Mouse (Mus musculus) intestine, embryonic 14.5 days (tissue): Measurements from ENCODE around the gene Rpl18a. TPM values are rescaled to one million over a fixed set of nuclear protein-coding genes. Genes with fewer than 3 reads are reported as not detected.

Source experiments
- ATAC-seq: fragments of 200-750 bp; cut with Nextera tagmentation; replicated peaks from 2 replicates; pipeline ENCODE4 v1.8.0; 2017; ENCODE audit warnings: low read depth, moderate number of reproducible peaks, moderate TSS enrichment, moderate library complexity; ENCODE audit not compliant: low FRiP score, low TSS enrichment
- DNase-seq: peaks from one replicate; pipeline ENCODE4 v3.0.0-alpha.2; 2018; ENCODE audit warnings: low spot score
- H3K27ac ChIP-seq: fragments of 300-500 bp; sonication (generic); 2 replicates; pipeline ENCODE4 v1.5.1; 2014; ENCODE audit warnings: low read depth, mild to moderate bottlenecking, control low read depth
- H3K27me3 ChIP-seq: fragments of 300-500 bp; sonication (generic); replicated peaks from 2 replicates; pipeline ENCODE4 v1.6.1; 2014; ENCODE audit warnings: low read length, control low read depth; ENCODE audit not compliant: control insufficient read depth, insufficient read depth
- H3K36me3 ChIP-seq: fragments of 300-500 bp; sonication (generic); 2 replicates; pipeline ENCODE4 v1.6.1; 2014; ENCODE audit warnings: low read length, control low read depth; ENCODE audit not compliant: control insufficient read depth, insufficient read depth
- H3K4me1 ChIP-seq: fragments of 300-500 bp; sonication (generic); replicated peaks from 2 replicates; pipeline ENCODE4 v1.6.1; 2014; ENCODE audit warnings: low read length, control low read depth, mixed read lengths; ENCODE audit not compliant: control insufficient read depth, insufficient read depth
- H3K4me2 ChIP-seq: fragments of 300-500 bp; sonication (generic); 2 replicates; pipeline ENCODE4 v1.6.1; 2014; ENCODE audit warnings: low read length
- H3K4me3 ChIP-seq: fragments of 300-500 bp; sonication (generic); 2 replicates; pipeline ENCODE4 v1.5.1; 2014; ENCODE audit warnings: low read depth, low read length, control low read depth, mixed read lengths
- H3K9ac ChIP-seq: fragments of 300-500 bp; sonication (generic); 2 replicates; pipeline ENCODE4 v1.6.1; 2014; ENCODE audit warnings: mild to moderate bottlenecking, low read length
- H3K9me3 ChIP-seq: fragments of 300-500 bp; sonication (generic); 2 replicates; pipeline ENCODE4 v1.6.1; 2016; ENCODE audit warnings: low read length, control low read depth; ENCODE audit not compliant: control insufficient read depth
- WGBS: fragments of 180-500 bp; shearing (Covaris S2); extraction: QIAGEN DNeasy Blood & Tissue Kit; methylation state at CpG from one replicate; pipeline ENCODE4 v1.1.7; 2014; 5-methylcytosine and 5-hydroxymethylcytosine counted together
- polyA plus RNA-seq: library from polyadenylated mRNA; unstranded; fragments of >200 nt; fragmentation: Nextera tagmentation; extraction: Ambion mirVana; gene quantifications from 2 replicates; pipeline ENCODE4 v1.2.1, GENCODE M21; 2014

Rpl18a gene
- polyA plus RNA-seq, 1 experiment from 2014 or later, result 6,086 TPM

DNA sequence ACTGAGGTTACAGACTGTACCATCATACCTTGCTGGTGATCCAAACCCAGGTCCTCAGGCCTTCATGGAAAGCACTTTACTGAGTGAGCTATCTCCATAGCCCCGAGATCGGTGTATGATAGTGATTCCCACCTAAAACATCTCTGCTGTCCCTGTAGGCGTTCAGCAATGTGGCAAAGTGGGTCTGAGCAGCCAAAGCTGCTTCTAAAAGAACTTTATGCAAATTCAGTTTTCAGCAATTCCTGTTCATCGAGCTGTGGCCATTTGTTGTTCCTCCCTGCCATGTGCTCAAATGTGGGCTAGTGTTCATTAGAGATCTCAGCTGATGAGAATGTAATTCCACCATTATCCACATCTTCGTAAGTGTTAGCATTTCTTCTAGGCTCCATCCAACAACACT lies 29.2 kb upstream of the Rpl18a start:
- Histone ChIP-seq H3K4me3 (no peak overlapping the region), H3K9me3 (no peaks in the 10 kb centered on the region), H3K27ac (no peak overlapping the region), H3K9ac (no peak overlapping the region), H3K27me3 (no peaks in the 10 kb centered on the region), H3K4me1 (no peaks in the 10 kb centered on the region), H3K36me3 (no peaks in the 10 kb centered on the region), H3K4me2 (no peak overlapping the region)
- DNase-seq (no peak), ATAC-seq (no peak)
- WGBS, result 86% methylated on average over 5 of the region's 5 CpGs

DNA sequence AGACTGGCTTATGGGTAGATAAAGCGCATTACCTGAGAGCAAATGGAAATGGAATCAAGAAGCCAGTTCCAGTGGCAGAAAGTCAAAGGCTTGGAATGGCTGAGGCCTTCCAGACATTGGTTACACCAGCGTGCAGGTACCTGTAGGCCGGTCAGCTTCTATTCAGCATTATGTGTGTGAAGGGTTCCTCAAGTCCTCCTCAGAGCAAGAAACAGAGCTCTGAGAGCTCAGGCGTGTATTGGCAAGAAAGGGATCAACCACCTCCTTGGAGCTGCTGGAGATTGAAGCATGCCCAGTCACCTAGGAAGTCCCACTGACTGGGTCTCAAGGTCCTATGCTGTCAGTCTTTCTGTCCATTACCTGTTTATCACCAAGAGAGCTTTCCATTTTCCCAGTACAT lies 28.5 kb upstream of the Rpl18a start:
- Histone ChIP-seq H3K4me3 (no peak overlapping the region), H3K36me3 (no peaks in the 10 kb centered on the region; the same call in 1 of the 2 replicates), H3K27ac (no peak overlapping the region), H3K27me3 (no peaks in the 10 kb centered on the region), H3K9ac (no peak overlapping the region), H3K4me2 (no peak overlapping the region), H3K4me1 (no peaks in the 10 kb centered on the region), H3K9me3 (no peaks in the 10 kb centered on the region)
- WGBS, result 93% methylated on average over 4 of the region's 4 CpGs
- ATAC-seq (no peak), DNase-seq (no peak)

DNA sequence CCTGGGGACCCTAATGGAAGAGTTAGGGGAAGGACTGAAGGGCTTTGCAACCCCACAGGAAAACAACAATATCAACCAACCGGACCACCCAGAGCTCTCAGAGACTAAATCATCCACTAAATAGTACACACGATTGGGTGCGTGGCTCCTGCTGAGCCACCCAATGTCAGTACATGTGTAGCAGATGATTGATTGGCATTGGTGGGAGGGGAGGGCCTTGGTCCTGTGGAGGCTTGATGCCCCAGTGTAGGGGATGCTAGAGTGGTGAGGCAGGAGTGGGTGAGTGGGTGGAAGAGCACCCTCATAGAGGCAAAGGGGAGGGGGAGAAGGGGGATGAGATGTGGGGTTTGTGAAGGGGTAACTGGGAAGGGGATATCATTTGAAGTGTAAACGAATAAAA lies 26.9 kb upstream of the Rpl18a start:
- H3K4me1 ChIP-seq, result no peaks in the 10 kb centered on the region
- H3K27me3 ChIP-seq, result no peaks in the 10 kb centered on the region
- H3K27ac ChIP-seq, result no peak overlapping the region
- H3K9me3 ChIP-seq, result no peaks in the 10 kb centered on the region
- ATAC-seq (no peak), DNase-seq (no peak)
- H3K9ac ChIP-seq, result no peak overlapping the region
- 90% methylated on average over 4 of the region's 4 CpGs for WGBS
- peaks cover 3% of the 10 kb centered on the region; the same call in 1 of the 2 replicates for H3K36me3 ChIP-seq
- no peak overlapping the region for H3K4me2 ChIP-seq
- no peak overlapping the region for H3K4me3 ChIP-seq

DNA sequence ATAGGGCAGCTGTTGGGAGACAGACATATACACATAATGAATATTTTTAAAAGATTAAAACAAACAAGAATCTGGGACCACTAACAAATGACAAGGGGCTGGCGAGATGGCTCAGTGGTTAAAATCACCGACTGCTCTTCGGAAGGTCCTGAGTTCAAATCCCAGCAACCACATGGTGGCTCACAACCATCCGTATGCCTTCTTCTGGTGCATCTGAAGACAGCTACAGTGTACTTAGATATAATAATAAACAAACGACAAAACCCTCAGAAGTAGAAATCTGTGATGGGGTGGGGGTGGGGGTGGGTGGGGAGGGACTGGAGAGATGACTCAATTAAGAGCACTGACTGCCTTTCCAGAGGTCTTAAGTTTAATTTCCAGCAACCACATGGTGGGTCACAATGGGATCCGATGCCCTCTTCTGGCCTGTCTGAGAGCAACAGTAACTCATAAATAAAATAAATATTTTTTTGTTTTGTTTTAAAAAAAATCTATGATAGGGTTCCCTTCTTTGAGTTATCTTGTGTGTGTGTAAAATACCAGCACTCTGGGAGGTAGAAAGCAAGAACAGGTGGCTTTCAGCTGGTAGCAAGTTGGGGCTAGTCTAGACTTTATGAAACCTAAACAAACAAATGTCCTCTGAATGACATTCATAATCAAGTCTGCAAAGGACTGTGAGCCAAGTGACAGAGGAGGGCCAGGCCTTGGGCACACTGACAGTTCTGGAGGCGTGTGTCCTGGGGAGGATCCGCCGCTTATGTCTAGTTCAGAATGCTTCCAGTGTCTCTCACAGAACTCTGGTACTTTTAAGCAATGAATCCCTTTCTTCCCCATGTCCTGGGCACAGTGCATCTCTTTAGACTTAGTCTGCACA lies 23.1 kb upstream of the Rpl18a start:
- 82% methylated on average over 9 of the region's 9 CpGs for WGBS
- no peaks in the 10 kb centered on the region for H3K4me1 ChIP-seq
- H3K27me3 ChIP-seq, result no peaks in the 10 kb centered on the region
- ATAC-seq (no peak), DNase-seq (no peak)
- no peaks in the 10 kb centered on the region for H3K9me3 ChIP-seq
- peaks cover 31% of the 10 kb centered on the region for H3K36me3 ChIP-seq
- no peak overlapping the region for H3K27ac ChIP-seq
- H3K4me2 ChIP-seq, result no peak overlapping the region
- H3K9ac ChIP-seq, result no peak overlapping the region
- H3K4me3 ChIP-seq, result no peak overlapping the region

DNA sequence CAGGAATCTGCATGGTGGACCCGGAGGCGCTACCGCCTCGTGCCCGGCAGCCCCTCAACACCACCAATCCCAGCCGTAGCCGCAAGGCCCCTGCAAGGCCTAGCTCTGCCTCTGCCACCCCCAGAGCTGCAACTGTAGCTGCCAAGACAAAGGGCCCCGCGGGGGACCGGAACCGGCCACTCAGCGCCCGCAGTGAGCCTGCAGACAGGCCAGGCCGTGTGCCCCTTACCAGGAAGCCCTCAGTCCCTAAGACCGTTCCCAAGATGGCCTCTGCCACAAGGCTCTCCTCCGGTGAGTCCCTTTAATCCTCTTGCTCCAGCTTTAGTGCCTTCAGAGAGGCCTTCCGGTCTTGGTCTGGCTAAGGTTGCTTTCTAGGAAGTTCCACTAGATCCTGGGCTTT lies 17.5 kb upstream of the Rpl18a start:
- no peak for ATAC-seq
- Histone ChIP-seq H3K4me3 (no peak overlapping the region), H3K4me2 (no peak overlapping the region), H3K27ac (no peak overlapping the region), H3K27me3 (no peaks in the 10 kb centered on the region), H3K36me3 (peaks cover 76% of the 10 kb centered on the region), H3K9ac (no peak overlapping the region), H3K4me1 (no peaks in the 10 kb centered on the region), H3K9me3 (no peaks in the 10 kb centered on the region)
- no peak for DNase-seq
- 92% methylated on average over 17 of the region's 17 CpGs for WGBS

DNA sequence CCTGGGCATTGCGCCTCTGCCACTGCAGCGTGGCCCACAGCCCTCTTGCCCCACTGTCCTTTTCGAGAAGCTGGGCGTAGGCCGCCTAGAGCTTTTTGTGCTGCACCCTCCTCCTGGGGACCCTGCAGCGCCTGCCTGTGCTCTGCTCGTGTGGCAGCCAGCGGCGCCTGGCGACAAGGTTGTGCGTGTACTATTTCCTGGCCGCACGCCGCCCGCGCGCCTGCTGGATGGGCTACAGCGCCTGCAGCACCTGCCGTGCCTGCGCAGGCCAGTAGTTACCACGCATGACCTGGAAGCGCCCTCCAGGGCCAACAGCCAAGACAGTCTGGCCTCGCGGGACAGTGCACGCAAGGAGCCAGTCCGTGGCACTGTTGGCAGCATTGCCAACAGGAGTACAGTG lies 16.3 kb upstream of the Rpl18a start:
- Histone ChIP-seq H3K4me3 (no peak overlapping the region), H3K9ac (no peak overlapping the region), H3K27me3 (no peaks in the 10 kb centered on the region), H3K4me2 (no peak overlapping the region), H3K27ac (no peak overlapping the region), H3K36me3 (peaks cover 78% of the 10 kb centered on the region), H3K4me1 (no peaks in the 10 kb centered on the region), H3K9me3 (no peaks in the 10 kb centered on the region)
- WGBS, result 93% methylated on average over 26 of the region's 26 CpGs
- ATAC-seq (no peak), DNase-seq (no peak)

DNA sequence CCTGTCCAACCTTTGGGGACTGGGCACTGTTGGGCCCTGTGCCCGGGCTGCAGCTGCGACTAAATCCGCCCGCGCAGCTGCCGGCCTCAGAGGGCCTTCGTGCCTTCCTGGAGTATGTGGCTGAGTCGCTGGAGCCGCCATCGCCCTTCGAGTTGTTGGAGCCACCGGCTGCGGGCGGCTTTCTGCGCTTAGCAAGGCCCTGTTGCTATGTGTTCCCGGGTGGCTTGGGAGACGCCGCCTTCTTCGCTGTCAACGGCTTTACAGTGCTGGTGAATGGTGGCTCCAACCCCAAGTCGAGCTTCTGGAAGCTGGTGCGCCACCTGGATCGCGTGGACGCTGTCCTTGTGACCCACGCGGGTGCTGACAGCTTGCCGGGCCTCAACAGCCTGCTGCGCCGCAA lies 15.7 kb upstream of the Rpl18a start:
- Histone ChIP-seq H3K4me1 (no peaks in the 10 kb centered on the region), H3K9me3 (no peaks in the 10 kb centered on the region), H3K4me2 (no peak overlapping the region), H3K36me3 (peaks cover 76% of the 10 kb centered on the region), H3K9ac (no peak overlapping the region), H3K4me3 (no peak overlapping the region), H3K27ac (no peak overlapping the region), H3K27me3 (no peaks in the 10 kb centered on the region)
- ATAC-seq (no peak), DNase-seq (no peak)
- 91% methylated on average over 30 of the region's 30 CpGs for WGBS

DNA sequence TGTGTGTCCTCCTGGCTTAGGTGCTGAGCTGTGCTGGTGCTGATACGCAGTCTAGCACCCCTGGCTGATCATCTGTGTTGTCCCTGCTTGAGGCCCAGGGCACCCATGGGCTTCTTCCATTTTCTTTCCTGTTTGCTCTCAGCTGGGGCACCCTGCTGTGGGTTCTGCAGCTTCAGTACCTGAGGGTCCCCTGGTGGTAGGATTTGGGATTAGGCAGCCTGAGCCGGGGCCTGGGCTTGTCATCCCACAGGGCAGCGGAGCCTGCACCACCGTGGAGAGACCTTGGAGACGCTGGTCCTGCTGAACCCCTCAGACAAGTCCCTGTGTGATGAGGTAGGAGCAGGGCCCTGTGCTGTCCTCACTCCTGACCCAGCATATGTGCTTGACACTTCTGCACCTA lies 14.4 kb upstream of the Rpl18a start:
- Histone ChIP-seq H3K9me3 (no peaks in the 10 kb centered on the region), H3K9ac (no peak overlapping the region), H3K4me1 (peaks cover 6% of the 10 kb centered on the region), H3K36me3 (peaks cover 62% of the 10 kb centered on the region), H3K4me2 (no peak overlapping the region), H3K27ac (no peak overlapping the region), H3K4me3 (no peak overlapping the region), H3K27me3 (no peaks in the 10 kb centered on the region)
- WGBS, result 80% methylated on average over 5 of the region's 5 CpGs
- ATAC-seq, result no peak
- DNase-seq, result no peak

DNA sequence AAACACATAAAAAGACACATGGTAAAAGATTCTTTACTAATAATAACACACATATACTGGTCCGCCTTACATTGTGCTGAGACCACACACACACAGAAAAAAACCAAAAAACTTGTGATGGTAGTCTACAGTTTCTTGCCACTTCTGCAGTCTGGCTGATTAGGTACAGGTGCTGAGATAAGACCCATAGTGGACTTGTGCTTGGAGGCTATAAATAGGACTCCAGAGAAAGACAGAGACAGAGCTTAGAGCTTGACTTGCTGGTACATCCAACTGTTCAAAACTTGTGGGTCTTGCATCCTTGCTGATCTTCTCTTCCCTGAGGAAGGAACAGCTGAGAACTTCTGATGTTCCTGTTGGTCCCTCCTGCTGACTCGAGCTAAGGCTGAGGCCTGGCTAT lies 10.3 kb upstream of the Rpl18a start:
- ATAC-seq, result no peak
- no peak overlapping the region for H3K9ac ChIP-seq

More for the DNA sequence above, 10.3 kb upstream of the Rpl18a start:
- Histone ChIP-seq H3K4me1 (peaks cover 10% of the 10 kb centered on the region), H3K27me3 (no peaks in the 10 kb centered on the region), H3K27ac (no peak overlapping the region), H3K36me3 (peaks cover 22% of the 10 kb centered on the region), H3K4me3 (no peak overlapping the region), H3K9me3 (no peaks in the 10 kb centered on the region), H3K4me2 (no peak overlapping the region)
- DNase-seq, result no peak
- WGBS, result 85% methylated on average over 2 of the region's 2 CpGs
